Mouse (Mus musculus) left cerebral cortex, adult 11 months (tissue): Measurements from ENCODE around the gene Tbxas1.

Source experiments
- DNase-seq: peaks from one replicate; pipeline ENCODE4 v3.0.0; 2022; ENCODE audit warnings: low spot score

Tbxas1 gene

DNA sequence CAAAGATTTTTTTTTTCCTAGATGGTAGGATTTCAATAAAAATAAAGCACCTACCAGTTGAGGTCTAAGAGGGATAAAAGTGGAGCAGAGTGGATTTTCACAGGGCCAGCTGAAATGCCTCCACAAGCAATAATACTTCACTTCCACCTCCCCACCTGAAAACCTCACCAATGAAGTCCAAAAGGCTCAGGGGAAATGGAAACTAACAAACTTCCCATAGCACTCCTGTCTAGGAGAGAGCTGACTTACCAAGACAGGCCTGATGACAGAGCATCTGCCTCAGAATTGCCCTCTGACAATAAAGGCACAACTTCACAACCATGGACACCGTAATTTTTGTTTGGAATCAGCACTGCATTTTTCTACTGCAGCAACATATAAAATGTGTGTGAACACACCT, 15.4 kb upstream of the Tbxas1 start:
- no peak for DNase-seq

DNA sequence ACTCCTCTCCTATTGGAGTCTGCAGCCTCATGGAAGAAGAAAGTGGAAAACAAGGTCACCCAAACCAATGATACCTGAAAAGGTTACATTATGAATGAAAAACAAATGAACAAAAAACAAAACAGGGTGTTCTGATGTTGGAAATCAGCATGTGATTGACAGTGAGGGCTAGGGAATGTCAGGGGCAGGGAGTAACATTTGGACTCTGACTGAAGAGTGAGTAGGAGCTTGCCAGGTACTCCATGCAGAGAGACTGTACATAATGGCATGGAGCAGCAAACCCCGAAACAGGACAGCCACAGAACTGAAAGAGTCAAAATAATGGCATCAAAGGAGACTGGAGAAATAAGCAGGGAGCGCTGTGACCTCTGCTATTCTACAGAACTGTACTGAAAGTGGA, 14.9 kb upstream of the Tbxas1 start:
- DNase-seq: no peak

DNA sequence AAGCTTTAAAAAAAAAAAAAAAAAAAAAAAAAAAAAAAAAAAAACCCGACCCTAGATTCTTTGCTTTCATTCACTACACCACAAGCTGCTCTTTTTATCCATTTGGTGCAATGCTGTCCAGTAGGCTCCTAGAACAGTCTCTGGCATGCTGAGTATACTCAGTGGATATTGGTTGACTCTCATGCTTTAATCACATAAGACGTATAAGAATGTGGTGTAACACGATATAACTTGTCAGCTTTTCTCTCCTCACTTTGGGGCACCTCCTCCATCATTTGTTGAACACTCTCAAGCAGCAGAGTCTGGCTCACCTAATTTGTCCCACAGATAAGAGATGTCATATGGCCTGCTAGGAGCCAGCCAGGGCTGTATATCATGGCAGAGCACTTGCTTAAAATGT, 11.6 kb upstream of the Tbxas1 start:
- DNase-seq: no peak

DNA sequence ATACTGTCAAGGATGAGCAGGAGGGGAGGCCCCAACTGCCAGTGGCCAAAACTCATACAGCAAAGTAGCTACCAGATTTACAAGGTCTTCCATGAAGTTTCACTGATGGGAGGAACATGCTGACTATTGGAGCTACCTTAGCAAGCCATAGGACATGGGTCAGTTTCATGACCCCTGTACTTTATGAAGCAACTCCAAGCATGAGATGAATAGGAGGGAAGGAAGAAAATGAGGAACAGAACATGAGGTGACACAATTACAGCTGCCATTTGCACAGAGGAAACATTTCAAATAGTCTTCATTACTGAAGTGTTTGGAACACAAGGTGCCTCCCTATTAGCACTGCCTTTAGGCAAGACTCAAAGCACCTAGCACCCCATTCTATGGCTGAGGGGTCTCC, 9.4 kb upstream of the Tbxas1 start:
- no peak for DNase-seq

- DNase-seq: no peak
These were observed 8.8 kb upstream of the Tbxas1 start for GRCm38 (mm10) chr6:38866357-38866756.

DNA sequence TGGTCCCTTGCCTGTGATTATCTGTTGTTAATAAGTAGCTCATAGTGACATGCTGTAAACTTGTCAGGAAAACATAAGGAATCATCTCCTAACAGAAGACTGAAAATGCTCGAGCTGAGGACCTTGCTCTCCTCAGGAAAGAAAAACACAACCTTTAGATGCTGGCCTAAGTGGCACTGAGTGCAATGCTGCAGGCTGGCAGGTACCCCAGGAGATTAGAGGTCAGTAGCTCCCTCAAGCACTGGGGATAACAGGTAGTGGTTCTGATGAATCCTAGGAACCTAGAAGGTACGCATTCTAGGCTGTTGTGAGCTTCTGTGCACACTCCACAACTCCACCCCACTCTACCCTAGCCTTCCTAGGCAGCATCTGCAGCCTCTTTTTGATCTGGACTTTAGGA, 8.4 kb upstream of the Tbxas1 start:
- no peak for DNase-seq

DNA sequence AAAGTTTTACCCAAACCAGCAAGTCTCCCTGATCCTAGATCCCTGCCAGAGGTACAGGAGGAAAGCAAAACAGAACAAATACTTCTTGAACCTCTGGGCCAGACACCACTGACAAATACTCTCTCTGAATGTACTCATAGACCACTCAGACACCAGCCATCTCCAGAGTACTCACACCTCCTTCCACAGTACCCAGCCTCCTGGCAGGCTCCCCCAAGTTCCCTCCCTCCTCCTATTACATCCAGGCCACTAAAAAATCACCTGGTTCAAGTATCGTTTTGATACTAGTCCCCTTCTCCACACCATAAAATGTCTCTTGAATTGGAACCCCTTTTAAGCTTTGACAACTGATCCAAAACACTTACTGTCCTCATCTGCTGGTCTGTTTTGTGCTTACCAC, 7.9 kb upstream of the Tbxas1 start:
- DNase-seq: no peak

GRCm38 (mm10) chr6:38868974-38869373, 6.2 kb upstream of the Tbxas1 start:
- no peak for DNase-seq

DNA sequence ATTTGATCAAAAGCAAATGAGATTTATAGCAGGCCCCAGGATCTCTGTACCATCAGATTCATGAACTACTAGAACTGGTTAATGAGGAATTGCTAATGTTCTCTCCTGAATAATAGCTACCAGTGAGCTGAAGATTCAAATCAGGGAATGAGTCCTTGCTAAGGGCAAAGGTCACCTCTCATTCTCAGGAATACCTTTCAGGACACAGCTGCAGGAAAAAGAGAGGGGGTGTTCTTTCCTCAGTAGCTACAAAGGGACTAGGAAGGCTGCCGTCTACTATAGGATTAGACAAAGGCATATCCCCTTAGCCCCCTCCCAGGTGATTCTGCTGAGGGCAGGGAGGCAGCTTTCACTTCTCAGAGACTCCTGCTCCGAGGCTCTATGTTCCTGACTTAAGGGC, 5.1 kb upstream of the Tbxas1 start:
- no peak for DNase-seq

DNA sequence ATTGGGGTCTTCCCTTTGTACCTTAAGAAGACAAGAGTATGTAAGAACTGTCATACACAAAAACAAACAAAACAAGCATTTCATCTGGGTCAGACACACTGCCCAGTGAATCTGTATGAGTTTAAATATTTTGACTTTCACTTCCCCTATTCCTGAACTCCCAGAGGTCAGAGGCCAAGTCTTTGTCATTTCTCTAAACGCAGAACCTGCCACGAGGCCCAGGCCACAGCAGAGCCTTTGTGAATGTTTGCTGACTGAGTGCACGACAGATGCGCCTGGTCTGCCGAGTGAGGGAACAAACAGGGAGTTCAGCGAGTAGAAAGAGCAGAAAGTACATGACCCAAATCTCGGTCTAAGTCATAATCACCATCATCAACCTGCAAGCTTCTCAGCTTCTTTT, 4.2 kb upstream of the Tbxas1 start:
- no peak for DNase-seq

- DNase-seq: no peak
These were observed 1.9 kb upstream of the Tbxas1 start for GRCm38 (mm10) chr6:38873316-38873715.

DNA sequence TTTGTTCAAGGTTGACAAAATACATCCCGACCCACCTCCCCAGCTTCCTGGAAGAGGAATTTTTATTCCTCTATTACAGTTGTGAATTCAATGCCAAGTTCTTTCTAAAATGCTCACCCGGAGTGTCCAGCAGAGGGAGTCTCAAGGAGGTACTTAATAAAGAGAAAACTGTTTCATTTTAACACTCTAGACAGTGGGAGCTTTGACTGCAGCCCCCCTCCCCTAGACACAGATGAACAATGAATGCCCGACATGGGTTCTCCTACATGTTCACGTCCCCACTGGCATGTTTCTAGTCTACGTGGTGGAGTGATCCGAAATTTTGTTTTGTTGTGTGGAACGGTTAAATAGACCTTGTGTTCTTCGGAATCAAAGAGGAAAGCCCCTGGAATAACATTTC, 1.2 kb upstream of the Tbxas1 start:
- DNase-seq: peak; percentile 44

DNA sequence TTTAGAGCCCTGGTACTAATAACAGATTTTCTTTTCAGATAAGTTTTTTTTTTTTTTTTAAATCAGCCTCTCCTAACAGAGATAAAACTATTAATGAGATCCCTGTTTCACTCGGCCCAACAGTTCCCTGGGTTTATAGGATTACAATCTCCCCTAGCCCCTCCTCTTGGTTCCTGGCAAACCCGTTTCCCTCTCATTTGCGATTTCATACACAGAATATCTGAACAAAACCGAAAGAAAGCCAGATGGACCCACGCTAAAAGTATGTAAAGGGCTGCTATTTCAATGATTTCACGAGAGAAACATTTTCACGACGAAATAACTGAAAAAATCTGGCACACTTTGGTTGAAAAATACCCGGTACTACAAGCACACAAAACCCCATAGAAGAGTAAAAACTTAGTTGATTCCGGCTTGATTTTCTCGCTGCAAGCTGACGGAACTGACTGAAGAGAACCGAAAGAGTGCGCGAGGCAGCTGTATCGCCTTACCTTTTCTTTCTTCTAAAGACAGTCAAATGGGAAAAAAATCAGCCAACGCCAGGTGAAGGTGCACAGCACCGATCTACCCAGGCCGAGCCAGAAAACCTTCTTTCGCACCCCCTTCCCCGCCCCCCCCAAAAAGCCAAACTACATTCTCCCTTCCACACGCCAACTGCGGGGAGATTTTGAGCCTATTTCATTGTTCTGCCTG, 493 bp upstream of the Tbxas1 start:
- DNase-seq: no peak

GRCm38 (mm10) chr6:38876071-38876911, 1.1 kb downstream of the Tbxas1 start, which contains the start of gene Hipk2:
TSS of gene Hipk2 (minus strand) at chr6:38876165.
- peak; percentile 63 for DNase-seq

DNA sequence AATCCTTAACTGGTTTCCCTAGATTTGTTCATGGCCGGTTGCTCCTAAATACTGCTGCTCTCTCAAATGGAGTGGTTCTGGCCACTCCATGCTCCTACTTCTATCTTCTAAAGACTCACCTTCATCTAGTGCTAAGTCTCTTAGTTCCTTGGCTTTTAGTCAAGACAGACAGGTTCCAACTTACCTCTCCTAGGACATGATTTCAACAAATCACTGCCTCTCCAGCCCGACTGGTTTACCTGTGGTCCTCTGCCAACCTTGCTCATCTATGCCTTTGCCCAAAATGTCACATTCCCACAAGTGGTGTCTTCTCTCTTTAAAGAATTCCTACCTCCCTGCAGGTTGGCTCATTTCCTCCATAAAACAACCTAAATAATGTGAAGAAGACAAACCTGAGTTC, 2.5 kb downstream of the Tbxas1 start:
- DNase-seq: no peak

DNA sequence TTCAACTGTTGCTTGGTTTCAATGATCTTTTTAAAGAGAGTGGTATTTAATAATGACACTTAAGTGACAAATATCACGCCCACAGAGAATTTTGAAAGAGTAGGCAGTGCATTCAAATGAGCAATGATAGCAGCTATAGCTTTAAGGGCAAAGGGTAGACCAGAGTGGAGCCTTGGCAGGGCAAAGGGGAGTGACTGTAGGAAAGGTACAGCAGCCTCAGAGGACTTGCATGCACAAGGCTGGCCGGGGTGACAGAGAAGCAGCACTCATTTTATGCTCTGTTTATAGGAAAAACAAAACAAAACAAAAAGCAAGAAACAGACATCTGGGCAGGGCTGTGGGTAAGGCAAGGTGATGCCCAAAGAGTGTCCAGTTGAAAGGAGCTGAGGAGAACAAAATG, 6.3 kb downstream of the Tbxas1 start:
- no peak for DNase-seq

GRCm38 (mm10) chr6:38881975-38882374, 6.8 kb downstream of the Tbxas1 start:
- DNase-seq: no peak

DNA sequence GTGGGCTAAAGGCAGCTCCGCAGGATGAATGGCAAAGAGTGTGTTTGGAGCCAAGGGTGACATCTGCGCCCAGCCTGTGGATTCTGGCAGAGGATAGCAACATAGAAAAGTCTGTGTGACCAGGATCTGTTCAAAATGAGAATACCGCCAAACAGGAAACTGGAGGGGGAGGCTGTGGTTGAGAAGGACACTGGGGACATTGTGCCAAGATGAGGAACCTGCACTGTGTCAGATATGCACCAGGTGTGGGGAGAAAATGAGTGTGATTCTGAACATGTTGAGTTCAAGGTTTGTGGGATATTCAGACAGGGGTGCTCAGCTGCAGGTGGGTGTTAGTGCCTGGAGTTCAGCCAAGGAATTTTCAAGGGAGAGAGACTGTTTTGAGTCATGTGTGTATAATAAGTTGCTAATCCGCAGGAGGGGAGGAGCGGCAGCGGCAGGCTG, 7.5 kb downstream of the Tbxas1 start:
- no peak for DNase-seq

GRCm38 (mm10) chr6:38884482-38884881, 9.3 kb downstream of the Tbxas1 start:
- no peak for DNase-seq

DNA sequence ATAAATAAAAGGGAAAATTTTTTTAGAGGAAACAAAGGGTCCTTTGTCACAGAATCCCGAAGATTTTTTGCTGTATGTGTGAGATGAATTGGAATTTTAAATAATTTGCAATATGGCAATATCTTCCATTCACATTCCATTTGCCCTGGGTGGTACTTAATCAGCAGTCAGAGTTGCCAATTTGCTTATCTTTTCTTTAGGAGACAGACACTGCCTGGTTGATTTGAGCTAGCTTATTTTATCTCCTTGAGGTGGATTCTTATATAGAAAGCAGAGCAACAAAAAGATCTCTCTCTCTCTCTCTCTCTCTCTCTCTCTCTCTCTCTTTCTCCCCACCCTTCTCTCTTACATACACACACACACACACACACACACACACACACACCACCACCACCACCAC, 9.9 kb downstream of the Tbxas1 start:
- no peak for DNase-seq

- no peak for DNase-seq
These were observed 12.2 kb downstream of the Tbxas1 start for GRCm38 (mm10) chr6:38887436-38887835.

- no peak for DNase-seq
These were observed 14.0 kb downstream of the Tbxas1 start for GRCm38 (mm10) chr6:38889156-38889555.

GRCm38 (mm10) chr6:38892017-38892416, 16.8 kb downstream of the Tbxas1 start:
- DNase-seq: no peak

DNA sequence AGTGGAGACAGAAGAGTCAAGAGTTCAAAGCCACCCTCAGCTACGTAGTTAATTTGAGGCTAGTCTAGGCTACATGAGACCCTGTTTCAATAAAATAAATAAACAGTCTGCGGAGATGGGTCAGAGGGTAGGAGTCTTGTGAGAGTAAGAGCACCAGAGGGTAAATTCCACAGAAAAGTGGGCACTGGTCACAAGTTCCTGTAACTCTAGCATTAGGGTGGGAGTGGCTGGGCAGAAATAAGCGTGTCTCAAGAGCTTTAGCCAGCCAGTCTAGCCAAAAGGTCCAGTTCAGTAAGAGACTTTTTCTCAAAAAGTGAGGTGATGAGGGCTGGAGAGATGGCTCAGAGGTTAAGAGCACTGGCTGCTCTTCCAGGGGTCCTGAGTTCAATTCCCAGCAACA, 18.4 kb downstream of the Tbxas1 start:
- no peak for DNase-seq
